Mouse (Mus musculus) regulatory T cell (primary cell): ENCODE measurements around the gene Tmem91.
"Not testable (repeated sequence)": the region's sequence is repeated elsewhere in the genome, so short reads cannot be mapped to it uniquely, and the experiment has no call there.

Experiments used
- in situ Hi-C: fragments of 300-600 bp; cut with MboI, MseI; formaldehyde crosslinking; loops from one replicate; pipeline ENCODE4 v1.15.1; 2025; ENCODE audit warnings: high pct_unique_total_duplicates

The Tmem91 gene

DNA sequence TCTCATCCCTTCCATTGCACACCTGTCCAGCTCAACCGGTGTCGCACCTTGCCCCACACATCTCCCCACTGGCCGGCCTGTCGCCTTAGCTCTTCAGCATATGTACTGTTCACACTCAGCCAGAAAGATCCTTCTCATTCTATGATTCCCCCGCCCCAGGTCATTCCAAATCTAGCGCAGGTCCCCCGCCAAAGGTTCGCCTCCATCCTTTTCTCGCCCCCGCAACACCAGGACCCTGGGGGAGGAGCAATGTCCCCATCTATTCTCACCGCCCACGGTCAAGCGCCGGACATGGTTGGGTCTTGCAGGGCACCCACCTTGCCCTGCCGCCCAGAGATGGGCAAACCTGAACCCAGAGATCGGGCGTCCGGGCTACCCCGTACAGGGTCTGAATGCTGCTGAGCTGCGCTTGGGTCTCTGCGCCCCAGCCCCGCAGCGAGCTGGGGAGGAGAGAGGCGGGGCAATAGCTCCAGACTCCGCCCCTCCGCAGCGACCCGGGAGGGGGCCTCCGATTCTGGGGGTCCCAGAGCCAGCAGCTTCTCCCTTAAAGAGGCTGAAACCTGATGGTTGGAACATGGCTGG, at the start of gene Tmem91:
Gene Tmem91, minus strand, starts transcription at position 448 of the 582 bp plus-strand sequence.
- in situ Hi-C loops, result loop anchor here (25.0 kb wide), 1 partner anchor 1512 kb away; the partner anchor contains the start of genes BC024978, Gm21983, Mia and Rab4b

DNA sequence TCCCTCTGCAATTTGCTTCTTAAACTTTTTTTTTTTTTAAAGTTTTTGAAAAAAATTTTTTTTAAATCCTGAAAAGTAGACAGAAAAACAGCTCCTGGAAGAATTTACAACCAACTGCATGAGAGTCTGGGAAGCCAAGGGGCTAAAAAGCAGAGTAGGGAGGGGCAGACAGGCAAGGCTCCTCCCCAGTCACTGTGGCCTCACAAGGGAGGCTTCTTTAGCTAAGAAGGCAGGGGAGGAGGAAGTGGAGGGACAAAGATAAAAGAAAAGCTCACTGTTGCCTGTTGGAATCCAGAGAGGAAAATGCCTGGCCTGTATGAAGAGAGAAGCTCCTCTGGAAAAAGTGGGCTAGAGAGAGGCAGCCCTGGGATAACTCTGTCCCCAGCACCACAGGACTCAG, 46.8 kb upstream of the Tmem91 start:
- in situ Hi-C loops, result not testable (repeated sequence)

DNA sequence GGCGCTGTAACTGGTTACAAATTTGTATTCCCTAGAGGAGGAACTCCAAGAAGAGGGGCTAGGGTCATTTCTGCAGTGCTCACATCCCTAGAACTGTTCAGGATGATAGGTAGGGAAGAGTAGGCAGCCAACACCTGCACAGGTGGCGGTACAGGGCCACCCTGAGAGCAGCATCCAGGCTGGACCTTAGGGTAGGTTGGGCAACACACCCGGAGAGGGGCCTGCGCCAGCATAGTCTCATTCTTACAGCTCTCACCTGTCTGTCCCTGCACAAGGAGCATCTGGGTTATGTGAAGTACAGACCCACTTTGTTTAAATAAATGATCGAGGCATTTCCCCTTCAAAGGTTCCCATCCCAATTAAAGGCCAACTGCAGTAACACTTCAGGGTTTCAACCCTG, 45.8 kb upstream of the Tmem91 start:
- in situ Hi-C loops, result no loop called here

DNA sequence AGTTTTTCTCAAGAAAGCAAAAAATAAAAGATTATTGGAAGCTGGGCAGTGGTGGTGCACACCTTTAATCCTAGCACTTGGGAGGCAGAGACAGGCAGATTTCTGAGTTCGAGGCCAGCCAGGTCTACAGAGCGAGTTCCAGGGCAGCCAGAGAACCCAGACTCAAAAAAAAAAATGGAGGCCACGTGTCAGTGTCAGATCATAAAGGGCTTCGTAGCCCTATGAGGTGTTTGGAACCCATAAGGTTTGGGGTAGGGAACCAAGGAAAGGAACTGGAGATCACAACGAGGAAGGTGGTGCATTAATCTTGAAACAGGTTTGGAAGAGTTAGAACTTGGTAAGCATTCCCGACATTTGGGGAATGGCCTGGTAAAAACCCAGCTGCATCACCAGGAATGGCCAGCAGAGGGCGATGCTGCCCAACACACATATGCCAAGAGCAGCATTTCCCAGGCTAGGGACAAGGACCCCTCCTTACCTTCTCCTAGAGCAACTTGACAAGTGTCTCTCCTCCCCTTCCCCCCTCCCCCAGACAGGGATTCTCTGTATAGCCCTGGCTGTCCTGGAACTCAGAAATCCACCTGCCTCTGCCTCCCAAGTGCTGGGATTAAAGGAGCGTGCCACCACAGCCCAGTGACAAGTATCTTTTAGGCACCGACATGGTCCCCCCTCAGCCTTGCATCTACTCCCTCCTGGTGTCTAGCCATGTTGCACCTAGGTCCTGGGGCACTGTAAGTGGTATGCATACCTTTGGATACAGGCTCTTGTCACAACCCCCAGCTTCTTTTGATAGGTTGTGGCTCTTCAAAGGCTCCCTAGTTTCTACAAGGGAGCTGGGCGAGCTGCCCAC, 45.0 kb upstream of the Tmem91 start:
- in situ Hi-C loops, result no loop called here

DNA sequence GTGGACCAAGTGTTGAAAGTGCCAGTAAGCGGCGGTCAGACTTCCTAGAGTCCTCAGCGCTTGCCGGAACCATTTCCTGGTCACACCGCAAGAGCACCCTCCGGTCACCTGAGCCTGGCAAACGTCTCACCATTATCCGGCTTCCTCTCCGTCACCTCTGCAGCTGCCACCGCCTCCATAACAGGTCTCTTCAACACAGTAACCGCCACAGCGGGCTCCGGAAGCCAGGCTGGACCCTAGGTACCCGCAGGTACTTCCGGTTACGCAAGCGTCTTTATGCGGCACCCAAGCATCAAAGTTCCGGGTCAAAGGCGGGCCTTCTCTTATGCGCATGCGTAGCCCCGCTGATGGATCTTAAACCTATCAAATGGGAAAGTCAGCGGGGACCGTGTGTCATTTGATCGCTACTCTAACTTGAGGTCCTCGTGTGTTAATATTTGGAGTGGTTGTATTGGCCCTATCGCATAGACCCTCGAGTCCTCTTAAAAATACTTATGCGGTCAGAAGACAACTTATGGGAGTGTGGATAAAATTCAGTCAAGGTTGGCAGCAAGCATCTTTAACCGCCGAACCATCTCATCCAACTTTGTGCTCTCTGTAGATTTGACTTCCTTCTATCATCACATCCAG, 43.9 kb upstream of the Tmem91 start, which contains the start of gene Ccdc97:
Gene Ccdc97, minus strand, starts transcription at position 301 of the 630 bp plus-strand sequence.
- in situ Hi-C loops, result no loop called here

DNA sequence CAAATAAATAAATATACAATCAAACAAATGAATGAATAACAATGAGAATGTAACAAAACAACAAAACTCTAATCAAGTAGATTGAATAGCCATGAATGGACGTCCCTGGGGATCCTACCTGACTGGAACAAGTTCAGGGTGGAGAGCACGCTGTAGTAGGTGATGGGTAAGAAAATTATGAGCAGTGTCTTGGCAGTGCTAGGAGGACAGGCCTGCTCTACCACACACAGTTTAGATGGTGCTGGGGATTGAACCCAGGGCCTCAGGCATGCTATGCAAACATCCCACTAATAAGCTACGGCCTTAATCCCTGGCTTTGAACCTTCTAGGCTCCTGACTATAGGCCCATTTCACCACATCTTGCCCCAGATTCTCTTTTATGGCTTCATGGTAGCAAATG, 42.5 kb upstream of the Tmem91 start:
- in situ Hi-C loops, result no loop called here

DNA sequence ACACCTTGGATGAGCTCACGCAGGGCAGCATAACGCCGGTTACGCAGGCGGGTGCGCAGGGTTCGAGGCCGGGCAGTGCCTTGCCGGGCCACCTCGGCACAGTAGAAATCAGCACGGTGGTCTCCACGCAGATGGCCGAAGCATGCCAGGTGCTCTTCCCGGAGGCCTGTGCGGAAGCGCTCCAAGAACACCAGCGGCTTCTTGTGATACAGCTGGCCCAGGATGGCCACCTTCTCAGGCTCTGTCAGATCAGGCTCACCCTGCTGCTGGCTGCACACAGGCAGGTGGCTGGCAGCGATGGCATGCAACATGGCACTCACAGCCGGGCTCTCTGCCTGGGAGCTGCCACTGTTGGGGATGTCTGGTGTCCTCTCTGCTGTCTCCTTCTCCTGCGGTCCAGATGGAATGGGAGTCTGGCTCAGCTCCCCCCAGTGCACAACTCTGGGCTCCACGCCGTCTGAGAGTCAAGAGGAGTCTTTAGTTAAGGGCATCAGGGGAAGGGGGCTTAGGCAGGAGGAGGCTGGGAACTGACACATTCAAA, 40.8 kb upstream of the Tmem91 start:
- in situ Hi-C loops, result no loop called here

DNA sequence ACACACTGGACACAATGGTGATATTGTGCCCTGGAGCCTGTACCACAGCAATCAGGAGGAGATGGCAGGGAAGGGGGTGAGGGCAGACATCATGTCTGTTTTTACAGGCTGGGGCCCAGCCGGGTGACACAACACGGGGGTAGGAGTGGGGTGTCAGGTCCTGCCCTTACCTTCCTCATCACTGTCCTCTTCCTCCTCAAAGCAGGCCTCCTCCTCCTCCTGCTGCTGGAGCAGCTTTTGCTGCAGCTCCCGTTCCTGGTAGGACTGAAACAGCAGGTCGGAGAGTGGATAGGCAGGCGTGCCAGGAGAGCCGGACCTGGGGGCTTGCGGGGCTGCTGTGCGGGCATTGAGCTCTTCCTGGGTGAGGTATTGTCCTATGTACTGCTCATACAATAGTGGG, 39.6 kb upstream of the Tmem91 start:
- in situ Hi-C loops, result no loop called here

DNA sequence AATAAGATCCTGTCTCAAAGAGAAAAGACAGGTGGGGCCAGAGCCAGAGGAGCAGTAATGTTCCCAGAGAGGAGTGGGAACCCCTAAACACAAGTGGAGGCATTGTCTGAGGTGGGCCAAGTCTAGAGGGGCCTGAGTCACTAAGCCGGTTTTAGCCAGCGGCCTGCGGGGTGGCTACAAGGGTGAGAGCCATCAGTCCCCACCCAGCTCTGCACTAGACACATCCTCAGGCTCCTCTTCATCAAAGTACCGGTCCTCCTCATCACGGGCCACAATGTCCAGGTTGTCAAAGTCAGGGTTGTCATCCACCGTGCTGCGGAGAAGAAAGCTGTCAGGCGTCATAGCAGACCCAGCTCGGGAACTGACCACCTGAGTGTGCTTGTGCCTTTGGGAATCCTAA, 37.8 kb upstream of the Tmem91 start:
- in situ Hi-C loops, result no loop called here

DNA sequence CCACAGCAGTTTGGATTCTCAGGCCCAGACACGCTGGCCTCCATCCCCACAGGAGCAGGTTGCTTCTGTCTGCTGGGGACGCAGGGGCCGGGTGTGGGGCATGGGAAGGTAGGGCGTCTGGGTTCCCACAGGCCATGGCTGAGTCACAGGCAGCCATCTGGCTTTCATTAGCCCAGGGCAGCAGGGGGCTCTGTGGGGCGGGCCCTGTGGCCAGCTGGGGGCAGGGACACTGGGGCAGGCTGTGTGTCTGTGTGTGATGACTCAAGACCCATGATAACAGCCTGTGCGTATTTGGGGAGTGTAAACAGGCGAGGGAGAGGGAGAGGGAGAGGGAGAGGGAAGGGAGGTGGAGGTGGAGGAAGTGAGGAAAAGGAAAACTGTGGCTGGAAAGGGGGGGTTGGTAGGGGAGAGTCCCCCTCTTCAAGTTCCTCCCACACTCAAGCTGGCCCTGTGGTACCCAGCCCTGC, 36.8 kb upstream of the Tmem91 start:
- in situ Hi-C loops, result no loop called here

DNA sequence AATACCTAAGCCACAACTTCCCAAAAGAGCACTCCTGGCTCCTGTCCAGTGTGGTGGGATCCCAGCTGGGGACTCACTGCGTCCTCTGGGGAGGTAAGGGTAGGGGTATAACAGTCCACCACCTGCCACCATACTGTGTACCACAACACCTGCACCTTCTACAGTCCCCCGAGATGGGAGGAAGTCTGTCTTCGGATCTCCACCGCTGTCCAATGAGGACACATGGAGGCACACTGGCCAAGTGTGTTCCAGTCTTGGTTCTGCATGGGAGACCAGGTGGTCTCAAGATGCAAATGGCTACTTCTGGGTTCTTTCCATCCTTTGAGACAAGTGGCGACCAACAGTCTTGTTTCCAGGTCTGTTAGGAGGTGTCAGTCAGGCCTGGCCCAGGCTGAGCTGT, 36.2 kb upstream of the Tmem91 start:
- in situ Hi-C loops, result no loop called here

DNA sequence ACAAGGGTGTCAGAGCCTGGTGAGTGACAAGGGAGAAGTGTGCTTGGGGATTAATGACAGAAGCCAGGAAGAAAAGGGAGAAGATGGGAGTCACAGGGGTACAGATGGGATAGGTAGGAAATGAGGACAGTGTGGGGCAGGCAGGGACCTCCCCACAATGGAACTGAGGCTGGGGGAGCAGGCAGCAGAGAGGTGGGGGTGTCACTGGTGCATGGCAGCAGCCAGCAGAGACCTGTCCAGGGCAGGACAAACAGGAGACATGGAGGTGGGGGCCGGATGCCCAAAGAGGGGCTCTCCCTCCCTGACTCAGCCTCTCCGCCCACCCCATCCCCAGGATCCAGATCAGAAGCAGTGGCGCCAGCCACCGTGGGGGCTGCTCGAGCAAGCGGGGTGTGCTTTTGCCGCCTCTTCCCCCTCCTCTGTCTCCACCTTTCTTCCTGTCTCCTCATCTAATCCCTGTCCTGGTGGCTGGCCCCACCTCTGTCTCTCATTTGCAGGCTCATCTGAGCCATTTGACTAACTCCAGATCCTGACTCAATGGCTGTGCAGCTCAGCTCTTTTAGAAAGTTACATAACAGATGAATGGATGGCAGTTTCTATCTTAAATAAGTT, 35.7 kb upstream of the Tmem91 start:
- in situ Hi-C loops, result no loop called here

DNA sequence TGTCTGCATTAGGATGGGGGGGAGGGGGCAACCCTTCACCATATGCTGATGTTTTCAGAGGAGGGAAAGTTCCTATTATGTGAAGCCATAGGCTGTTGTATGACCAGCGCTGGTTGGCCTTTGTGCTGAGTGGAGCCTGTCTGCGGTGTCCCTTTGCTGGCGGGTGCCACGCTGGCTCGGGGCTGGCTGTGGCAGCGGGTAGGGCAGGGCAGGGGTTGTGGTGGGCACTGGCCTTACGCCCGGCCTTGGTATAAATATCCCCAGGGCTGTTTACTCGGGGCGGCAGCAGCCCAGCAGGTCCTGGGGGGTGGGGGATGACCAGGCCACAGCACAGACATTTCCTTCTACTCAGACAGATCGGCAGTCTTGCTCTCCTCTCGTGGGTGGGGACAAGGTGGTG, 35.0 kb upstream of the Tmem91 start:
- in situ Hi-C loops, result no loop called here

DNA sequence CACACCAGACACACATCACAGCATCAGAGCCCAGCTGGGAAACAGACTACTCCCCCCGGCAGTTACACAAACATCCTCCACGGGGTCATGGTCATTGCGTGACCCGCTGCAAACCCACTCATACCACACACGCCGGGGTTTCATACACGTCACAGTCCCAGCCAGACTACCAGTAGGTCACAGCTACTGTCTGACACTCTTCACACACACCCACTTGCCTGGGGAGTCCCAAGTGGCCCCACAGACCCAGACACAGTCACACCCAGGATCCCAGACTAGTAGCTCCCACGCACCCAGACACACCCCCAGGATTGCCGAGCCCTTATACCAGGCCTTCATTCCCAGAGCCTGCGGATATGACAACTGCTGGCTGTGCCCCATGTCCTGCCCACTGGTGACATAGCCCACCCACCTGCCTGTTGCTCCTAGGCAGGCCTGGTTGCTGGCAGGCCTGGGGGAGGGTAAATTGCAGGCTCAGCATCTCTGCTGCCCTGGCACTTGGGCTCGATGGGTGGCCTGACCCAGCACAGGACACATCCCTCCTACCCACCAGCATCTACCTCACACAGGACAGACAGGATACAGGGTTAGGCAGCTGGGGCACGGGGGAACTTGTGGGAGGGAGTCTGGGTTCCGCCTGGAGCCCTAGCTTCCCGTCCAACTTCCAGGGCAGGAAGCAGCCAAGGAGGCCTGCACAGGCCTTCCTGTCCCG, 32.8 kb upstream of the Tmem91 start:
- in situ Hi-C loops, result no loop called here

DNA sequence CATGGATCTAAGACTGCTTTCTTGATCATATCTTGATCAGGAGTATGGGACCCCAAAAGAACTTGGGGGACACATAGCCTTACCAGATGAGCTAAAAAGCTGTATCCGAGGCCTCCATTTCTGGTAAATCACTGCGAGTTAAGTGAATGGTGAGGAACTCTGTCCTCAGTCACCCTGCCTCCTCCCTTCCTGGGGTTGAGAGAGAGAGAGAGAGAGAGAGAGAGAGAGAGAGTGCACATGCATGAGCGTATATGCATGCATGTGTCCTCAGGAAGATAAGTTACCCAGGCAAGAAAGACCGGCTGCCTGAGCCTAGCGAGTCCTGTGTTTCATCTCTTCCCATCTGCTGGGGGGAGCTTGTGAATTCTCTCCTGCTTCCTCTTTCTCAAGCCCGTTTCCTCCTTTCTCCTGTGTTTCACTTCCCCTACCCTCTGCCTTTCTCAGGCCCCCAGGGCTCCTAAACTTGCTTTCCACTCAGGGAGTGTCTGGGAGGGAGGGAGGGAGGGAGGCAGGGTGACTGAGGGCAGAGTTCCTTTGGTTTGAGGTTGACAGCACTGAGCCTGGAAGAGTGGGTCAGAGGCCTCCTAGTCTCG, 31.7 kb upstream of the Tmem91 start:
- in situ Hi-C loops, result no loop called here

DNA sequence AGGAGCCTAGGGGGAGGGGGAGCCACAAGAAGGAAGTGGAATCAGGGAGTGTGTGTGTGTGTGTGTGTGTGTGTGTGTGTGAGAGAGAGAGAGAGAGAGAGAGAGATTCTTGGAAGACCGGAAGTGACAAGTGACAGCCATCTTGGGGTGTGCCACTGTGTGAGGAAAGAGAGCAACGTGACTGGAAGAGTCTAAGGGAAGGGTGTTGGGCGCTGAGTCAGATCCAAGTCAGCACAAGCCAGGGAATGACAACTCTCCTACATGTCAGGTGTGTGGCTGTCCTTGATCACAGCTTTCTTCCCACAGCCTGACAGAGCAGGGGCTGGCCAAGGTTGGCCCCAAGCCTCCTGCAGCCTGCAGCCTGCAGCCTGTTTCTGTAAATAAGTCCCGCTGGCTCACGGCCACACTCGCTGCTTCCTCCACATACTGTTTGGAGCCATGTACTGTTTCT, 30.9 kb upstream of the Tmem91 start:
- in situ Hi-C loops, result no loop called here

DNA sequence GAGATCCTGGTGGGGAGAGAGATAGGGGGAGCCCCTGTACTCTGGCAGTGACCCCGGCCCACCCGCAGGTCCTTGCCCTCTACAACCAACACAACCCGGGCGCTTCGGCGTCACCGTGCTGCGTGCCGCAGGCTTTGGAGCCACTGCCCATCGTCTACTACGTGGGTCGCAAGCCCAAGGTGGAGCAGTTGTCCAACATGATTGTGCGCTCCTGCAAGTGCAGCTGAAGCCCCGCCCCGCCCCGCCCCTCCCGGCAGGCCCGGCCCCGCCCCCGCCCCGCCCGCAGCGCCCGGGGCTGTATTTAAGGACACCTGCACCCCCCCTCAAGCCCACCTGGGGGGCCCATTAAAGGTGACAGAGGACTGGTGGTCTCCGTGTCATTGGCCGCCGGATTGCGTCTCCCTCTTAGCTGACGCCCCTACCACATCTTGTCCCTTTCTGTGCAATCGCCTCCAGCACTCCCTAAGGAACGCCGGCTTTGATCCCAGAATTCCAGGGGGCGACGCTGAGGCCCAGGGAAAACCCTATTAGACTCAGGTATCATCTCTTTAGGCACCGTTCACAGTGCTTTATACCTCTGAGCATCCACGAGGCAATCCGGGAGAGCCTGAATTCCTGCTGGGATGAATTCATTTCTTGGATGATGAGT, 29.9 kb upstream of the Tmem91 start:
- in situ Hi-C loops, result no loop called here

DNA sequence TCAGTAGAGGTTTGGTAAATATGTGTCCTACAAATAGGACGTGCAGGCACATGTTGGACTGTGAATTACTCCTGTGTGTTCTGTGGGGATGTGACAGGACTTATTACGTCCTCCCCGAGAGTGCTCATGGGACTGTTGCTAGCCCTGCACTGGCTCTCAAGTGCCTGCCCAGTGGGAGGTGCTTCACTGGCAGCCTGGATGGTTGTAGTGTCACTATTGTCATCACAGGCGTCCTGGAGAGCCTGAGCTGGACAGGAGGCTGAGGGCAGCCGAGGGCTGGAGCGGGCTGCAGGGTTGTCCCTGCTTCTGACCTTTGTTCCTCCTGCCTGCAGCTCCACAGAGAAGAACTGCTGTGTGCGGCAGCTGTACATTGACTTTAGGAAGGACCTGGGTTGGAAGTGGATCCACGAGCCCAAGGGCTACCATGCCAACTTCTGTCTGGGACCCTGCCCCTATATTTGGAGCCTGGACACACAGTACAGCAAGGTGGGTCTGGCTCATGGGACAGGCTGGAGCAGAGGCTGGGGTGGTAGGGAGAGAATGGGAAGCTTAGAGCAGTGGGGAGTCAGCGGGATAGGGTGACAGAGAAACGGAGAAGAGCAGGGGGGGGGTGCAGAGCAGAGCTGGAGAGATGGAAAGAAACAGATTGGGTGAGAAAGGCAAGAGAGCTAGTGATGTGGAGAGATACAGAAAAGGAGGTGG, 29.0 kb upstream of the Tmem91 start:
- in situ Hi-C loops, result no loop called here

DNA sequence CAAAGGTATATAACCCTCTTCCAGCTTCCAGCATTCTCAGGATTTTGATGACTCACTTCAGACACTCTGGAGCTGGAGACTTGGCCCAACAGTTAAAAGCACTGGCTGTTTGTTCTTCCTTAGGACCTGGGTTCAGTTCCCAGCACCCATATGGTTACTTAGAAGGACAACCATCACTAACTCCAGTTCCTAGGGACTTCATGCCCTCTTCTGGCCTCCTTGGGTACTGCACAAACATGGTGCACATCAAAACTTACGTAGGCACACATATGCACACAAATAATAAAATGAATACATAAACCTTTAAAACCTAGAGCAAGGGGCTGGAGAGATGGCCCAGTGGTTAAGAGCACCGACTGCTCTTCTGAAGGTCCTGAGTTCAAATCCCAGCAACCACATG, 27.4 kb upstream of the Tmem91 start:
- in situ Hi-C loops, result no loop called here

DNA sequence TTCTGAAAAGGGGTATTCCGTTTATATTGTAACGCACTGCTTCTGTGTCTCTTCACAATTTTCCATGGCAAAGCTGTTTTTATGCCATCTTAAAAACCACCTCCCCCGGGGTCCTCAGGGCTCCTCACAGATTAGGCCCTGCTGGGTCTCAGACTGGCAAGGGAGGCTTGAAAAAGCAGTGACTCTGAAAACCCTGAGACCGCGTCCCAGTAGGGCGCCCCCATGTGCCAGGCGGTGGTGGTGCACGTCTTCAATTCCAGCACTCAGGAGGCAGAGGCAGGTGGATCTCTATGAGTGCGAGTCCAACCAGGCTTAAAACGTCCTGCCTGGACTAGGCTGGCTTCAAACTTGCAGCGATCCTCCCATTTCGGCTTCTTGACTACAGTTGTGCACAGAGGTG, 25.8 kb upstream of the Tmem91 start:
- in situ Hi-C loops, result no loop called here
